Mouse (Mus musculus) megakaryocyte, adult 5-6 weeks (primary cell): Measurements from ENCODE around the gene Mdm4. TPM values are rescaled to one million over a fixed set of nuclear protein-coding genes. Genes with fewer than 3 reads are reported as not detected.
"Not testable (repeated sequence)": the region's sequence is repeated elsewhere in the genome, so short reads cannot be mapped to it uniquely, and the experiment has no call there.

Experiments used
- ATAC-seq: 2 replicates; pipeline ENCODE4 v1.8.0; 2016; ENCODE audit warnings: mild to moderate bottlenecking, inconsistent platforms; ENCODE audit not compliant: poor library complexity, severe bottlenecking
- total RNA-seq, 2 experiments: library from RNA; stranded (forward) in 1 of 2; stranded (reverse) in 1 of 2; fragments of 153-499, 151-499 nt in 1 of 2; fragments of 221-1000, 200-1000 nt in 1 of 2; gene quantifications; 2 replicates each; pipeline versions ENCODE4 v1.2.3 to v1.2.4; 2015 to 2017

The Mdm4 gene
- total RNA-seq, 2 experiments from 2014 or later, result 69.0 to 88.5 TPM

DNA sequence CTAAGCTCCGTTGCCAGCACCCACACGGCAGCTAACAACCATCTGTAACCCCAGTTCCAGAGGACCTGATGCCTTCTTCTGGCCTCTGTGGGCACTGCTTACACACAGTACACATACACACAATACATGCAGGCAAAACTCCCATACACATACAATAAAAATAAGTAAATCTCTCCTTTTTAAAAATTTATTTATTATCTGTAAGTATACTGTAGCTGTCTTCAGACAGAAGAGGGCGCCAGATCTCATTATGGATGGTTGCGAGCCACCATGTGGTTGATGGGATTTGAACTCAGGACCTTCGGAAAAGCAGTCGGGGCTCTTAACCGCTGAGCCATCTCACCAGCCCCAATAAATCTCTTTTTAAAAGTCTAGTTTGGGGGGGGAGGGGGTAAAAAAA lies 9.0 kb downstream of the Mdm4 start:
- ATAC-seq, result no peak

- no peak for ATAC-seq
These were observed 10.0 kb downstream of the Mdm4 start for GRCm38 (mm10) chr1:133020137-133020894.

- no peak for ATAC-seq
These were observed 11.0 kb downstream of the Mdm4 start for GRCm38 (mm10) chr1:133019312-133019711.

DNA sequence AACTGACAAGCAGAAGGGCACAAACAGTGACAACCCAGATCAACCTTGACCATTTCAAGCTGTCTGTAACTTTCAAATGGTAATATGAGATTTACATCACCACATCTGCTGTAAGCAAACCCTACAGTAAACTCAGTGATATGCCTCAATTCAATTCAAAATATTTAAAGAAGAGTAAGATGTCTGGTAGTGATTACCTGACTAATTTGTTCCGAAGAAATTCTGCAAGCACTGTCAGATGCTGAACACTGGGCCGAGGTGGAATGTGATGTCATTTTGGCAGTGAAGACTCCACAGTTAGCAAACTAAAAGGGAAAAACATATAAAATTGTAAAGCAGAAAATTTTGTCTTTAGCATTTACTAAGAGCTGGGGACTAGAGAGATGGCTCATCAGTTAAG lies 11.8 kb downstream of the Mdm4 start:
- ATAC-seq, result no peak

DNA sequence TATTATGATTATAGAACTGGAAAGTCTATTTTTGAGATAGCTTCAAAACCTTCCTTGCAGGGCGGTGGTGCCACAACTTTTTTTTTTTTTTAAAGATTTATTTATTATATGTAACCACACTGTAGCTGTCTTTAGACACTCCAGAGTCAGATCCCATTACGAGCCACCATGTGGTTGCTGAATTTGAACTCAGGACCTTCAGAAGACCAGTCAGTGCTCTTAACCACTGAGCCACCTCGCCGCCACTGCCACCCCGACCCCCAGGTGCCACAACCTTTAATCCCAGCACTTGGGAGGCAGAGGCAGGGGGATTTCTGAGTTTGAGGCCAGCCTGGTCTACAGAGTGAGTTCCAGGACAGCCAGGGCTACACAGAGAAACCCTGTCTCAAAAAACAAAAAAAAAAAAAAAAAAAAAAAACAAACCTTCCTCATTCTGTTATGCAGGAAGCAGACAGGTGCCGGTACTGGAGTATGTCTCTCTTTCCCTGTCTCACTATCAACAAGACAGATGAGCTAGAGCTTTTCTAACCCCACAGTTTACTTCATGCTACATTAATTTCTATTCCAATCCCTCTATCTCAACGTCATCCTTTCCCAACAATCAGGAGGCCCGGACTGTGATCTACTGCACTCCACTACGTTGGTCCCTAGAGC lies 13.5 kb downstream of the Mdm4 start:
- ATAC-seq, result no peak

DNA sequence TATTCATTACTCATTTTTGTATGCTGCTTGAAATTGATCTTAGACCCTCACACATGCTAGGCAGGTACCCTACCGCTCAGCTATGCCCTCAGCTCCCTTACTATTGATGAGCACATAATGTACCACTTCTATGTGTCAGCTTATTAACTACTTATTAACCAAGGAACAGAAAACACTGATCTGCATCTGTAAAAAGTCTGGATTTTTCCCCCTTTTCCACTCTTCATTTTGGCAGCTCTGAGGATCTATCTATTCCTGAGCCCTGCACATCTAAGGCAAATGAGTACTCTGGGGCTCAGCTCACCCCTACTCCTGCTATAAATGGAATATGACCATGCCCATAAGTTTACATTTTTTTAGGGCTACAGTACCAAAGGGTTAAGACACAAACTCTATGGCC lies 16.2 kb downstream of the Mdm4 start:
- ATAC-seq, result no peak

DNA sequence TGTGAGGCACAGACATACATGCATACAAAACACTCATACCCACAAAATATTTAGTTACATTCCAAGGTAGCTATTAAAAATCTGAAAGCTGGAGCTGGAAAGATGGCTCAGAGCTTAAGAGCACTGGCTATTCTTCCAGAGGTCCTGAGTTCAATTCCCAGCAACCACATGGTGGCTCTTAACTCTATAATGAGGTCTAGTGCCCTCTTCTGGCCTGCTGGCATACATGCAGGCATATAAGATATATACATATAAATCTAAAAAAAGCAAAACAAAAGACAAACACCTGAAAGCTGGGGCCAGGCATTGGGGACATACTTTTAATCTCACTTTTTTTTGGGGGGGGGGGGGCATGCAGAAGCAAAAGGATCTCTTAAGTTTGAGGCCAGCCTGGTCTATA lies 17.0 kb downstream of the Mdm4 start:
- ATAC-seq, result no peak

GRCm38 (mm10) chr1:133011955-133012841 lies 18.2 kb downstream of the Mdm4 start:
- ATAC-seq, result peak; percentile 94

- no peak for ATAC-seq
These were observed 23.8 kb downstream of the Mdm4 start for GRCm38 (mm10) chr1:133006571-133006970.

- no peak for ATAC-seq
These were observed 30.0 kb downstream of the Mdm4 start for GRCm38 (mm10) chr1:133000347-133000746.

DNA sequence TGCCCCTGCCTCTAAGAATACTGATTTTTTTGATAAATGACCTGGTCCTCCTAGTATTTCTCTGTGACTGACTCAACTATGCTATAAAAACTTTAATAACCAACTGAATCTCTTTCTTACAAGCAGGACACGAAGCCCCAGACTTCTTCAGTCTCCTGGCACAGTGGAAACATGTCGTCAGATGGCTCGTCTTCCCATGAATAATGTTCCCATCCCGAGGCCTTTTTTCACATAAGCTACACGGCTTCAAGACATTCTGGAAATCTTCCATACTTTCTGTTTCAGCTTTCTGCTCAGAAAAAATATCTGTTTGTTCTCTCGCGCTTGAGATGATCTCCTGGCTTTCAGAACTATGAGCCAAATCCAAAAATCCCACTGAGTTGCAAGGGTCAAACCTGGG lies 38.8 kb downstream of the Mdm4 start:
- no peak for ATAC-seq

- ATAC-seq, result no peak
These were observed 39.6 kb downstream of the Mdm4 start for GRCm38 (mm10) chr1:132990733-132991132.

- ATAC-seq, result not testable (repeated sequence)
These were observed 41.6 kb downstream of the Mdm4 start for GRCm38 (mm10) chr1:132988556-132989459.

DNA sequence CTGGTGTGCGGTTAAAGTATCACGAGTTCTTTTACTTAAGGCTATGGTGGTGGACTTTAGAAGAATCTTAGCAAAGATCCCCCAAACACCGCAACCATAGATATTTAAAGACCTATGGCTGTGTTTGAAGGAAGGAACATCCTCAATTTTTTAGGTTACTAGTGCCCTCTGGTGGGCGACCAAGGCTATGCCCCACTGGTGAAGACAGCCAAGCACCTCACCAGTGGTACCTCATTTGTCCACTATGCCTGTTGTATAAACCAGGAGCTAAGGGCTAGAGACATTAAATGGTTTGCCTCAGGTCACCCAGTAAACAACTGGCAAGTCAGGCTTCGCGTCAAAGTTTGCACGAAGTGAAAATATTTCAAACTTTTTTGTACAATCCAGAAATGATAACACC lies 47.6 kb downstream of the Mdm4 start:
- peak; percentile 80 for ATAC-seq

- ATAC-seq, result no peak
These were observed 49.1 kb downstream of the Mdm4 start for GRCm38 (mm10) chr1:132981232-132981631.

DNA sequence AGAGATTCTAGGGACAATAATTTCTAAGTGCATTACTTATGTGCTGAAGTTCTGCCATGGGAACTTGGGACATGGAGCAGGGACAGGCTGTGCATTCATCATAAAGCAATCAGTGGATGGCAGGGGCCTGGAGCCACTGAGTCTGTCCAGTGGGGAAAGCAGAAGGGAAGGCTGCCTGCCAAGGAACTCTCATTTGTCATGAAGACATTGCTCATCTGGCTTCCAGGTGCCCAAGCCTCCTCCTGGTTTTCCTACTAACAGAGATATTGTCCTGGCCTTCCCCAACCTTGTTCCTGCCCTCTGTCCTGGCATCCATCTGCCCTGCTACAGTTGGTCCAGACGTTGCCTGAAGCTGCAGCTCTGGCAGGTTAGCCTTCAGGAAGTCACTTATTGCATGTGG lies 53.0 kb downstream of the Mdm4 start:
- no peak for ATAC-seq

GRCm38 (mm10) chr1:132968659-132969058 lies 61.7 kb downstream of the Mdm4 start:
- 0 out of 2 replicates have a peak, but pooled peaks have one; percentile 64 for ATAC-seq

DNA sequence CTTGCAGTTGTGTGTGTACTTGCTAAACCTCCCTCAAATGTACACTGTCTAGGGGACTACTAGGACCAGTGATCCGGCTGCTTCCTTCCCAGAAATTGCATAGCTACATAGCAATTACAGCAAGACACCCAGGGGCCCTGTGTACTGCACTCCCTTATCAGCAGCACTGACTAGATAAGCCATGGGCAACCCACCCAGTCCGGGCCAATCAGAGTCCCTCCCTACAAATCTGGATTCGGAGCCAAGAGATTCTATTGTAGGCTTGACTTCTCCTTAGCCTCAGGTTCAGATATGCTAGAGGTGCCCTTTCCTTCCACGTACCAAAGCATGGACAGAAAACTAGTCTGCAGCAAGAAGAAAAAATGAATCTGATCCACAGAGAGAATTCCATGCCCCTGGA lies 65.7 kb downstream of the Mdm4 start:
- no peak for ATAC-seq

DNA sequence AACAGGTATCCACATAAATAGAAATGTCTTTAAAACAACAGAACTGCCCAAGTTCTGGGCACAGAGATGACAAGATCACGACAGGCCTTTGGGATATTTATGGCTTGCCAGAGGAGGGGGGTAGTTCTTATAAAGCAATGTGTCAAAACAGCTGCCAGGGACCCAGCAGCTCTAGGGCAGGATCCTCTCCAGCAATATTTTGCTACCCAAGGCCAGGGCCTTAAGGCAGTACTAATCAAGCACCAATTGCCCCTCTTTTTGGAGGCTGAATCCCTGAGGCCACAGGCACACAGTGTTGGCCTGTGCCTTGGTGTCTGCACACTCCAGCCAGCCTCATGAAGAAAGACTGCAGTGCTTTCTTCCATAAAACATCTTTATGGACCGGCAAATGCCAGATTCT lies 66.3 kb downstream of the Mdm4 start:
- ATAC-seq, result no peak

GRCm38 (mm10) chr1:132961751-132962150 lies 68.6 kb downstream of the Mdm4 start:
- no peak for ATAC-seq
